Mouse (Mus musculus) left cerebral cortex, postnatal 10 days (tissue): ENCODE results near the gene 1700018G05Rik. TPM values are rescaled to one million over a fixed set of nuclear protein-coding genes. Genes with fewer than 3 reads are reported as not detected.
A peak's percentile ranks its signal among the peaks of the same experiment; 100 is the strongest.
"Not testable (repeated sequence)": the region's sequence is repeated elsewhere in the genome, so short reads cannot be mapped to it uniquely, and the experiment has no call there.

ENCODE experiments used
- DNase-seq, 2 experiments: peaks; one replicate each; pipeline ENCODE4 v3.0.0; 2021 to 2022; ENCODE audit warnings: low spot score in 2 of 2, mixed read lengths in 1 of 2; ENCODE audit errors: extremely low spot score in 1 of 2
- intact Hi-C: fragments of 180-260 bp; cut with DNase I; formaldehyde crosslinking; loops from one replicate; pipeline ENCODE4 v1.15.1; 2025
- total RNA-seq, 2 experiments: library from RNA; stranded (reverse); gene quantifications; 2 replicates each; pipeline ENCODE4 v1.2.3; 2021

1700018G05Rik gene
- total RNA-seq: not detected

GRCm38 (mm10) chrX:102928072-102928471 lies at the start of gene 1700018G05Rik:
1700018G05Rik (plus strand) TSS chrX:102928372.
- DNase-seq, intact Hi-C loops: not testable (repeated sequence)

- DNase-seq, intact Hi-C loops: not testable (repeated sequence)
Measured at GRCm38 (mm10) chrX:102908587-102908986, 19.6 kb upstream of the 1700018G05Rik start, which contains the start of the genes Dmrtc1a and 1700011M02Rik. Dmrtc1a (minus strand) TSS chrX:102908687. 1700011M02Rik (plus strand) TSS chrX:102908905.

- not testable (repeated sequence) for DNase-seq
- intact Hi-C loops: loop anchor here (5.0 kb wide), 1 partner anchor 213 kb away; no protein-coding TSS in a partner anchor
Measured at GRCm38 (mm10) chrX:102914823-102915222, 13.3 kb upstream of the 1700018G05Rik start.

GRCm38 (mm10) chrX:102926707-102927106 lies 1.5 kb upstream of the 1700018G05Rik start:
- peak in 1 of 2 experiments; percentile 26 for DNase-seq
- intact Hi-C loops: not testable (repeated sequence)

- intact Hi-C loops: no loop called here
- no peak for DNase-seq
Measured at GRCm38 (mm10) chrX:102932992-102933570, 4.9 kb downstream of the 1700018G05Rik start.

- intact Hi-C loops: no loop called here
- peak; percentile 18 to 62 for DNase-seq
Measured at GRCm38 (mm10) chrX:102933571-102934394, 5.6 kb downstream of the 1700018G05Rik start.

- no peak for DNase-seq
- intact Hi-C loops: no loop called here
Measured at GRCm38 (mm10) chrX:102934395-102934764, 6.2 kb downstream of the 1700018G05Rik start.

- intact Hi-C loops: no loop called here
- no peak for DNase-seq
Measured at GRCm38 (mm10) chrX:102936743-102937142, 8.6 kb downstream of the 1700018G05Rik start.

GRCm38 (mm10) chrX:102950136-102950535 lies 22.0 kb downstream of the 1700018G05Rik start:
- intact Hi-C loops: loop anchor here (10.0 kb wide), 2 partner anchors 235 to 495 kb away; partner anchors contain the start of gene Nap1l2
- not testable (repeated sequence) for DNase-seq

GRCm38 (mm10) chrX:102958917-102959316 lies 30.7 kb downstream of the 1700018G05Rik start:
- intact Hi-C loops: loop anchor here (10.0 kb wide), 2 partner anchors 226 to 486 kb away; partner anchors contain the start of gene Nap1l2
- DNase-seq: peak in 1 of 2 experiments; percentile 14

GRCm38 (mm10) chrX:102960581-102960980 lies 32.4 kb downstream of the 1700018G05Rik start:
- intact Hi-C loops: no loop called here
- DNase-seq: no peak

Other genes starting within 250 kb of the 1700018G05Rik start
- gene Gm3880, start 241.4 kb upstream of the 1700018G05Rik start, total RNA-seq: not detected
- not detected for gene Gm9112, start 220.7 kb upstream of the 1700018G05Rik start, total RNA-seq
- gene Dmrtc1b, start 220.5 kb upstream of the 1700018G05Rik start, total RNA-seq: not detected
- gene Dmrtc1c1, start 125.4 kb upstream of the 1700018G05Rik start, total RNA-seq: not detected
- not detected for gene Dmrtc1c2, start 73.8 kb upstream of the 1700018G05Rik start, total RNA-seq
- not detected for gene 1700031F05Rik, start 60.4 kb upstream of the 1700018G05Rik start, total RNA-seq
- gene Dmrtc1a, start 19.7 kb upstream of the 1700018G05Rik start, total RNA-seq: 1 to 10 TPM; 1.4 to 1.9 TPM
- not detected for gene 1700011M02Rik, start 19.5 kb upstream of the 1700018G05Rik start, total RNA-seq